Mouse (Mus musculus): ENCODE results near the gene Stxbp5. TPM values are rescaled to one million over a fixed set of nuclear protein-coding genes. Genes with fewer than 3 reads are reported as not detected.

Stxbp5 gene
- polyA plus RNA-seq, 1 experiment: not detected

DNA sequence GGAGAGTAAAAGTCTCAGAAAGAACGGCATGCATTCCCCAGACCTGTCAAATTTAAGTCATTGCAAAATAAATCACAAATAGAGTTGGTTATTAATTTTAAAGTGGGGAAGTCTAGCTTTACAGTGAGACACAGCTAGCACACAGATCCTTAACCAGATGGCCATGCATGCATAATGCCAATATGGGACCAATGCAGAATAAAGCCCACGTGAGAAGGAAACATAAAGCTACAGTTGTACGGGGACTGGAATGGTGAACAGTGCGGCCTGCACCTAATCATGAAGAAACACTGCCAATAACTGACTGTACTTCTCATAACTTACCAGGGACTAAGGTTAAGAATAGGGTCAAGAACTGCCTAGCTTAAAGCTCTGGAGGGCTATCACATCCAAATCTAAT is 67.9 kb downstream of the Stxbp5 start:
- Histone ChIP-seq H3K4me1 (ENCODE audit: control insufficient read depth, insufficient read depth, low read length) (no peaks in the 10 kb centered on the region), H3K4me3 (ENCODE audit: insufficient read depth, low read depth, low read length) (no peak overlapping the region), H3K27ac (ENCODE audit: insufficient read depth, low read depth, low read length) (no peak overlapping the region)
- 95% methylated on average over 4 of the region's 4 CpGs for WGBS
- TF ChIP-seq CTCF (IDR thresholded peaks at IDR 0.05; ENCODE audit: insufficient read depth, low read depth, low read length): no peak
- TF ChIP-seq POLR2A (IDR thresholded peaks at IDR 0.05; ENCODE audit: insufficient read depth, low read depth, low read length): no peak

DNA sequence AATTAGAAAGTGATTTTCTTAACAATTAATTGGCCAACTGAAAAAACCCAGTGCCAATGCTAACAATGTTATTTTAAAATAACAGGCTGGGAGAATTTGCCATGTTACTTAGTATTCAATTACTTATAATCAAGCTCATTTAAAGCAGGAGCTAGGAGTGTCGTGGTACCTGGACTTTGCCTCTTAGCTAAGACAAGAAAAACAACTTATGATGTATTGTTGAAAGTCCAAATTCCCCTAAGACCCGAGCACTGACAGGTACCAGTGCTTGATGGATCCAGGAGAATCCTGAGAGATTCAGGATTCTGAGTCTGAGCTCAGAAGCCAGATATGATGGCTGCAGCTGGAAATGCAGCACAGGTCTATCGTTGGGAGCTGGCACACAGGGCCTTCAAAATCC is 71.1 kb downstream of the Stxbp5 start:
- no peak overlapping the region for H3K27ac ChIP-seq (ENCODE audit: insufficient read depth, low read depth, low read length)
- TF ChIP-seq CTCF (IDR thresholded peaks at IDR 0.05; ENCODE audit: insufficient read depth, low read depth, low read length): no peak
- no peak for TF ChIP-seq POLR2A (IDR thresholded peaks at IDR 0.05; ENCODE audit: insufficient read depth, low read depth, low read length)
- no peaks in the 10 kb centered on the region; the same call in 1 of the 2 replicates for H3K4me1 ChIP-seq (ENCODE audit: control insufficient read depth, insufficient read depth, low read length)
- no peak overlapping the region for H3K4me3 ChIP-seq (ENCODE audit: insufficient read depth, low read depth, low read length)
- WGBS: 90% methylated on average over 3 of the region's 3 CpGs

DNA sequence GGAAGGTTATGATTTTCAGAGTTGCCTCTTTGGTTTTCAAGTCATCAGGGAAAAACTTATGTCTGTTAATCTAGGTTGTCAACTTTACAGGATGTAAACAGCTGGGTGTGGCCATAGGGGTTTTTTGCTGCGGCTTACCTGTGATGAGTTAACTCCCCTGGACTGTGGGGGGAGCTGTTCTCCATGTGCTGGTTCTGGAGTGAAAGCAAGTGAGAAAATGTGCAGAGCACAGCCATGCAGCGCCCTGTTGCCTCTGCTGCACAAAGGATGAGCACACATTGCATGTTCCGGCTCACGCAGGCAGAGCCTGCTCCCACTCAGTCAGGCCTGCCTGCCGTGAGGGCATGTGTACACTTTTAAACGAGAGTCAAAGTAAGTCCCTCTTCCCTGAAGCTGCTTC is 79.6 kb downstream of the Stxbp5 start:
- no peak overlapping the region for H3K27ac ChIP-seq (ENCODE audit: insufficient read depth, low read depth, low read length)
- H3K4me3 ChIP-seq (ENCODE audit: insufficient read depth, low read depth, low read length): no peak overlapping the region
- 56% methylated on average over 6 of the region's 6 CpGs for WGBS
- peaks cover 2% of the 10 kb centered on the region for H3K4me1 ChIP-seq (ENCODE audit: control insufficient read depth, insufficient read depth, low read length)
- TF ChIP-seq POLR2A (IDR thresholded peaks at IDR 0.05; ENCODE audit: insufficient read depth, low read depth, low read length) (no peak), CTCF (IDR thresholded peaks at IDR 0.05; ENCODE audit: insufficient read depth, low read depth, low read length) (no peak)

DNA sequence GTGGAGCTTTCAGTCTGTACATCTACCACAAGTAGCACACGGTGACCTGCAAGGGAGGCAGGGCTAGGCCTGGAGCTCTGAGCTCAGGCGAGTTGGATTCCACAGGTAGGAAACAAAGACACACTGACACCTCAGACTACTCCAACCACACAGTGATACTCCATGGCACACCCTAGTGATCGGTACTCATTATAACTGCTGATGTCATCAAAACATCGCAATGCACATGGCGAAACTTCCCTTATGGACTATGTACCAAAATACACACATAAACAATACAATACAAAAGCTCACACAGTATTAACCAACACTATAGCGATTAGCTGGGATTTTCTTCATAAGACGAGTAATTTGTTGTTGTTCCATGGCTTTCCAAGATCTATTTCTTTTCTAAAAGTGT is 82.3 kb downstream of the Stxbp5 start:
- no peak overlapping the region for H3K27ac ChIP-seq (ENCODE audit: insufficient read depth, low read depth, low read length)
- WGBS: 92% methylated on average over 7 of the region's 7 CpGs
- peaks cover 2% of the 10 kb centered on the region; the same call in 1 of the 2 replicates for H3K4me1 ChIP-seq (ENCODE audit: control insufficient read depth, insufficient read depth, low read length)
- no peak overlapping the region for H3K4me3 ChIP-seq (ENCODE audit: insufficient read depth, low read depth, low read length)
- no peak for TF ChIP-seq POLR2A (IDR thresholded peaks at IDR 0.05; ENCODE audit: insufficient read depth, low read depth, low read length)
- TF ChIP-seq CTCF (IDR thresholded peaks at IDR 0.05; ENCODE audit: insufficient read depth, low read depth, low read length): no peak

DNA sequence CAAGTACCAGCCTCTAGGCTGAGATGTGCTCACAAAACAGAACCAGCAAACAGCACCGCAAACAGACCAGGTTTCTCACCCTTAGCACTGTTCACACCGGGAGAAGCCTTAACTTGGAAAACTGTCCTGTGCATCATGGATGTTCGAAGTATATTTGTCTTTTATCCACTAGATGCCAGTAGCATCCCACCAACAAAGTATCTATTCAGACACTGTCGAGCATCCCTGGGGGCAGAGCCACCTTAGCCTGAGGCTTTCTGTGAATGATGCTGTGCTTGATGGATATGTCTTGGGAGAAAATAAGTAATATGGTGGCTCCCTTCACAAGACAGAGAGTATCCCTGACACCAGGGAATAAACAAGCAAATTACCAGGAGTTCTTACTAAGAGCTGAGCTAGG is 87.0 kb downstream of the Stxbp5 start:
- no peak overlapping the region for H3K4me3 ChIP-seq (ENCODE audit: insufficient read depth, low read depth, low read length)
- no peak for TF ChIP-seq CTCF (IDR thresholded peaks at IDR 0.05; ENCODE audit: insufficient read depth, low read depth, low read length)
- TF ChIP-seq POLR2A (IDR thresholded peaks at IDR 0.05; ENCODE audit: insufficient read depth, low read depth, low read length): no peak
- no peaks in the 10 kb centered on the region for H3K4me1 ChIP-seq (ENCODE audit: control insufficient read depth, insufficient read depth, low read length)
- 44% methylated on average over 4 of the region's 4 CpGs for WGBS
- H3K27ac ChIP-seq (ENCODE audit: insufficient read depth, low read depth, low read length): no peak overlapping the region

DNA sequence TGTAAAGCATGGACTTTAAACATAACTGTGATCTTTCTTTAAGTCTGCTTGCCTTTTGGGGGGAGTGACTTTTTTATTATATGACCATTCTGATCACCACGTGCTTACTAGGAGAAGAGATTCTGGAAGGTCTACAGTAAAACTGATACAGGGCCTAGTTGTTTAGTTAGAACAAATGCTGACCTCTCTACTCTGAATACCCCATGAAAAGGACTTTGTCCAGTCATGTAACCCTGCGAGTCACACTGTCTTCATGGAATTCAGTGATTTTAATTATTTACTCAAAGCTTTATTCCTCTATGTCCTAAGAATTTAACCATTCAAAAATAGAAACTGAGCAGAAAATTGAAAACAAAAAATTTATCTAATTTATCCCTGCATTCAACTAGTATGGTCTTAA is 93.3 kb downstream of the Stxbp5 start:
- WGBS: 69% methylated on average over 2 of the region's 2 CpGs
- TF ChIP-seq POLR2A (IDR thresholded peaks at IDR 0.05; ENCODE audit: insufficient read depth, low read depth, low read length) (no peak), CTCF (IDR thresholded peaks at IDR 0.05; ENCODE audit: insufficient read depth, low read depth, low read length) (no peak)
- peaks cover 2% of the 10 kb centered on the region; the same call in 1 of the 2 replicates for H3K4me1 ChIP-seq (ENCODE audit: control insufficient read depth, insufficient read depth, low read length)

DNA sequence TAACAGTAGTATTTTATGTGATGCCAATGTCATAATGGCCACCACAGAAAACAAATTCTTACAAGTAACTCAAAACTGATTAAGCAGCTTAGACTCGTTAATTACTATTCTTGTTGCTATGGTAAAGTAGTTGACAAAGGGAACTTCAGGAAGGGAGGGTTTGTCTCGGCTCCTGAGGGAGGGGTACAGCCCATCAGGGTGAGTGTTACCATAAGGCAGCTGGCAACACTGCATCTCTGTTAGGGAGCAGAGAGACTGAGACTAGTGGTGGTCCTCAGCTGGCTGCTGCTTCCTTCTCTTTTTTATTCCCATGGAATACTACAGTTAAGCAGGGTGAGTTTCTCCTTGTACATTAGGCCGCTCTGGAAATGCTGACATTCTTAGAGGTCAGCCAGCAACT is 95.5 kb downstream of the Stxbp5 start:
- H3K4me3 ChIP-seq (ENCODE audit: insufficient read depth, low read depth, low read length): no peak overlapping the region
- H3K27ac ChIP-seq (ENCODE audit: insufficient read depth, low read depth, low read length): no peak overlapping the region
- 35% methylated on average over 3 of the region's 3 CpGs for WGBS
- peaks cover 2% of the 10 kb centered on the region; the same call in 1 of the 2 replicates for H3K4me1 ChIP-seq (ENCODE audit: control insufficient read depth, insufficient read depth, low read length)
- TF ChIP-seq POLR2A (IDR thresholded peaks at IDR 0.05; ENCODE audit: insufficient read depth, low read depth, low read length) (no peak), CTCF (IDR thresholded peaks at IDR 0.05; ENCODE audit: insufficient read depth, low read depth, low read length) (no peak)

More for the DNA sequence above, 93.3 kb downstream of the Stxbp5 start:
- Histone ChIP-seq H3K4me3 (ENCODE audit: insufficient read depth, low read depth, low read length) (no peak overlapping the region), H3K27ac (ENCODE audit: insufficient read depth, low read depth, low read length) (no peak overlapping the region)

DNA sequence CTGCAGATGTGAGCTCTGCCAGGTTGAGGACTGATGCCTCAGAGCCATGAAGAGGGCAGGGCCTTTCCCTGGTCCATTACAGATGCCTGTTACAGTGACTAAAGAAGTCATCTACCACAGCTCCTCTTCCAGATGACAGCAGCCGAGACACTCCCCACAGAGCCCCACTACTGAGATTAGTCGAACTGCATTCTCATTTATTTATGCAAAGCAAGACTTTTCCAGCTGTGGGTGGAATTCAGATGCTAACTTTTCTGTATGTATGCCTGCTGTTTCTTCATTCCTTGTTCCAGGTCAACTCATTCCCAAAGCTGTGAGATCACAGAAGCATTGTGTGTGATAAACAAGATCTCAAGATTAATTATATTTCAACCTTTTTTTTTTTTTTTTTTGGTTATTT is 97.8 kb downstream of the Stxbp5 start:
- no peak overlapping the region for H3K27ac ChIP-seq (ENCODE audit: insufficient read depth, low read depth, low read length)
- H3K4me1 ChIP-seq (ENCODE audit: control insufficient read depth, insufficient read depth, low read length): peaks cover 2% of the 10 kb centered on the region; the same call in 1 of the 2 replicates
- TF ChIP-seq CTCF (IDR thresholded peaks at IDR 0.05; ENCODE audit: insufficient read depth, low read depth, low read length) (no peak), POLR2A (IDR thresholded peaks at IDR 0.05; ENCODE audit: insufficient read depth, low read depth, low read length) (no peak)
- WGBS: 41% methylated on average over 2 of the region's 2 CpGs
- H3K4me3 ChIP-seq (ENCODE audit: insufficient read depth, low read depth, low read length): no peak overlapping the region

DNA sequence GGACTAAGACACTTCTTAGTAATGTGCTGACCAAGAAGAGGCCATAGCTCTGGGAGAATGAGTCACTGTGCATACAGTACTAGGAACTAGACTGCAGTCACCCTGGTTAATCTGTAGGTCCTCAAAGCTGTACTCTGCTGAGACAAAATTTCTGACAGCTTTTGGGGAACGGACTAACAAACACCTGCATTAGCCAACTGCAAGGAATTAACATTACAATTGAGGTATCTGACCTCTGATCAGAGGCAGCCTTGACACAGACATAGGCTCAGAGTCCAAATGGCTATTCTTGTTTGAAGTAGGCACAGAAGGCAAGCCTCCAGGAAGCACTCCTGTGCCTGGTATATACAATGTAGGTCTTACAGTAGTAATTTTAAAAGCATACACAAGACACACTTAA is 99.3 kb downstream of the Stxbp5 start:
- no peak for TF ChIP-seq CTCF (IDR thresholded peaks at IDR 0.05; ENCODE audit: insufficient read depth, low read depth, low read length)
- TF ChIP-seq POLR2A (IDR thresholded peaks at IDR 0.05; ENCODE audit: insufficient read depth, low read depth, low read length): no peak
- WGBS: 69% methylated on average over 1 of the region's 1 CpGs
- Histone ChIP-seq H3K4me1 (ENCODE audit: control insufficient read depth, insufficient read depth, low read length) (peaks cover 2% of the 10 kb centered on the region; the same call in 1 of the 2 replicates), H3K27ac (ENCODE audit: insufficient read depth, low read depth, low read length) (no peak overlapping the region), H3K4me3 (ENCODE audit: insufficient read depth, low read depth, low read length) (no peak overlapping the region)

DNA sequence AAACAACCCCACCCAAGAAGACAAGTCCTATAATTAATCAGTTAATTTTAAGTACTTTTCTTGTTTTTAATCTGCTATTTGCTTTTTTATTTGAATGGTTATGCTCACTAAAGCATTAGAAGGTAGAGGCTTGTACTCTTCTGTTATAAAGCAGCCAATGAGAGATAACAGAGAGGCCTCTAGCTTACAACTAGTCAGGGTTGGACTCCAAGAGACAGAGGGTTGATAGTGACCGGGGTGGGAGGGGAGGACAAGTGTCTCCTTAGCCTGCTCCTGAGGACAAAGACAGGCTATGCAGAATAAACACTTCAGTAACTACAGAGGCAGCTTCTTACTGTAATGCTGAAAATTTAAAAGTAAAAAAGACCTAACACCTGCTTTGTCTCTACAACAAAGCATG is 101.8 kb downstream of the Stxbp5 start:
- no peak for TF ChIP-seq POLR2A (IDR thresholded peaks at IDR 0.05; ENCODE audit: insufficient read depth, low read depth, low read length)
- no peak for TF ChIP-seq CTCF (IDR thresholded peaks at IDR 0.05; ENCODE audit: insufficient read depth, low read depth, low read length)
- H3K4me3 ChIP-seq (ENCODE audit: insufficient read depth, low read depth, low read length): no peak overlapping the region
- WGBS: 96% methylated on average over 1 of the region's 1 CpGs
- no peaks in the 10 kb centered on the region for H3K4me1 ChIP-seq (ENCODE audit: control insufficient read depth, insufficient read depth, low read length)
- H3K27ac ChIP-seq (ENCODE audit: insufficient read depth, low read depth, low read length): no peak overlapping the region

All from olfactory bulb, adult 2 months (tissue).